Mouse (Mus musculus) bone marrow macrophage, adult 2 months (primary cell): ENCODE data around the gene Cnn3. TPM values are rescaled to one million over a fixed set of nuclear protein-coding genes. Genes with fewer than 3 reads are reported as not detected.

Experiments used
- H3K27ac ChIP-seq: 2 replicates; pipeline ENCODE4 v1.5.1; 2012; ENCODE audit warnings: low read depth, low read length; ENCODE audit not compliant: insufficient read depth
- H3K4me1 ChIP-seq: 2 replicates; pipeline ENCODE4 v1.6.1; 2012; ENCODE audit warnings: low read length; ENCODE audit not compliant: control insufficient read depth, insufficient read depth
- H3K4me3 ChIP-seq: 2 replicates; pipeline ENCODE4 v1.5.1; 2012; ENCODE audit warnings: mild to moderate bottlenecking, low read length, moderate library complexity; ENCODE audit not compliant: insufficient read depth
- CTCF ChIP-seq: IDR thresholded peaks from 2 replicates; pipeline ENCODE4 v1.5.1; 2012; ENCODE audit warnings: low read depth, mild to moderate bottlenecking, low read length, moderate library complexity
- POLR2A ChIP-seq: IDR thresholded peaks from 2 replicates; pipeline ENCODE4 v1.6.1; 2012; ENCODE audit warnings: mild to moderate bottlenecking, low read depth, low read length, borderline replicate concordance
- polyA plus RNA-seq: library from polyadenylated mRNA; stranded (reverse); fragments of >200 nt; gene quantifications from 2 replicates; pipeline ENCODE4 v1.2.4, GENCODE M21; 2012; ENCODE audit not compliant: missing spikeins, insufficient read depth, insufficient read length

Gene Cnn3
- polyA plus RNA-seq, 1 experiment: 1.3 TPM

- TF ChIP-seq CTCF: no peak
- no peak for TF ChIP-seq POLR2A
- H3K27ac ChIP-seq: no peak overlapping the region
- no peak overlapping the region for H3K4me3 ChIP-seq
- peaks cover 3% of the 10 kb centered on the region; the same call in 1 of the 2 replicates for H3K4me1 ChIP-seq
Measured at GRCm38 (mm10) chr3:121397007-121397406, 29.3 kb upstream of the Cnn3 start.

- H3K4me3 ChIP-seq: no peak overlapping the region
- no peak overlapping the region for H3K27ac ChIP-seq
- no peak for TF ChIP-seq CTCF
- no peak for TF ChIP-seq POLR2A
- H3K4me1 ChIP-seq: peaks cover 3% of the 10 kb centered on the region; the same call in 1 of the 2 replicates
Measured at GRCm38 (mm10) chr3:121401384-121401783, 24.9 kb upstream of the Cnn3 start.

- no peak overlapping the region for H3K27ac ChIP-seq
- TF ChIP-seq CTCF (no peak), POLR2A (no peak)
- no peak overlapping the region for H3K4me3 ChIP-seq
- H3K4me1 ChIP-seq: peaks cover 3% of the 10 kb centered on the region; the same call in 1 of the 2 replicates
Measured at GRCm38 (mm10) chr3:121402096-121402495, 24.2 kb upstream of the Cnn3 start.

- H3K4me1 ChIP-seq: no peaks in the 10 kb centered on the region
- TF ChIP-seq CTCF (no peak), POLR2A (no peak)
- H3K4me3 ChIP-seq: no peak overlapping the region
- no peak overlapping the region for H3K27ac ChIP-seq
Measured at GRCm38 (mm10) chr3:121403449-121403848, 22.8 kb upstream of the Cnn3 start.

GRCm38 (mm10) chr3:121405101-121405500 lies 21.2 kb upstream of the Cnn3 start:
- H3K4me1 ChIP-seq: no peaks in the 10 kb centered on the region
- no peak overlapping the region for H3K27ac ChIP-seq
- TF ChIP-seq POLR2A (no peak), CTCF (no peak)
- no peak overlapping the region for H3K4me3 ChIP-seq

- no peak overlapping the region for H3K27ac ChIP-seq
- TF ChIP-seq POLR2A (no peak), CTCF (no peak)
Measured at GRCm38 (mm10) chr3:121407417-121407816, 18.9 kb upstream of the Cnn3 start.

GRCm38 (mm10) chr3:121408386-121408785 lies 17.9 kb upstream of the Cnn3 start:
- Histone ChIP-seq H3K27ac (no peak overlapping the region), H3K4me3 (no peak overlapping the region), H3K4me1 (no peaks in the 10 kb centered on the region)
- TF ChIP-seq CTCF (no peak), POLR2A (no peak)

More at GRCm38 (mm10) chr3:121407417-121407816, 18.9 kb upstream of the Cnn3 start:
- no peak overlapping the region for H3K4me3 ChIP-seq
- H3K4me1 ChIP-seq: no peaks in the 10 kb centered on the region

- H3K4me3 ChIP-seq: no peak overlapping the region
- TF ChIP-seq CTCF (no peak), POLR2A (no peak)
- no peaks in the 10 kb centered on the region for H3K4me1 ChIP-seq
- no peak overlapping the region for H3K27ac ChIP-seq
Measured at GRCm38 (mm10) chr3:121411450-121411849, 14.8 kb upstream of the Cnn3 start.

GRCm38 (mm10) chr3:121416171-121417154 lies 9.8 kb upstream of the Cnn3 start:
- no peak for TF ChIP-seq CTCF
- no peak for TF ChIP-seq POLR2A
- no peak overlapping the region for H3K27ac ChIP-seq

More at GRCm38 (mm10) chr3:121416171-121417154, 9.8 kb upstream of the Cnn3 start:
- no peaks in the 10 kb centered on the region; the same call in 1 of the 2 replicates for H3K4me1 ChIP-seq
- H3K4me3 ChIP-seq: no peak overlapping the region
